Mouse (Mus musculus) heart, embryonic 14.5 days (tissue): ENCODE measurements around the gene Tssk3. TPM values are rescaled to one million over a fixed set of nuclear protein-coding genes. Genes with fewer than 3 reads are reported as not detected.

Source experiments
- ATAC-seq: fragments of 200-750 bp; cut with Nextera tagmentation; 2 replicates; pipeline ENCODE4 v1.8.0; 2017; ENCODE audit warnings: low read depth, moderate TSS enrichment; ENCODE audit not compliant: insufficient number of reproducible peaks, insufficient read depth, low FRiP score
- H3K27ac ChIP-seq, 2 experiments: fragments of 200-500 bp in 1 of 2; fragments of 300-500 bp in 1 of 2; sonication (generic) in 1 of 2; replicated peaks in 1 of 2; 2 replicates each; pipeline ENCODE4 v1.5.1; 2012 to 2014; ENCODE audit warnings: low read depth in 2 of 2, low read length in 2 of 2, control low read depth in 1 of 2, mild to moderate bottlenecking in 1 of 2, mixed read lengths in 1 of 2; ENCODE audit not compliant: control insufficient read depth in 1 of 2, insufficient read depth in 1 of 2
- H3K27me3 ChIP-seq: fragments of 300-500 bp; sonication (generic); 2 replicates; pipeline ENCODE4 v1.6.1; 2014; ENCODE audit warnings: mild to moderate bottlenecking, low read length, control low read depth; ENCODE audit not compliant: control insufficient read depth, insufficient read depth
- H3K36me3 ChIP-seq: fragments of 300-500 bp; sonication (generic); 2 replicates; pipeline ENCODE4 v1.6.1; 2014; ENCODE audit warnings: mild to moderate bottlenecking, control low read depth, low read length, mixed read lengths; ENCODE audit not compliant: control insufficient read depth, insufficient read depth
- H3K4me1 ChIP-seq, 2 experiments: fragments of 200-500 bp in 1 of 2; fragments of 300-500 bp in 1 of 2; sonication (generic) in 1 of 2; 2 replicates each; pipeline ENCODE4 v1.6.1; 2012 to 2014; ENCODE audit warnings: low read length in 2 of 2, control low read depth in 1 of 2, mixed read lengths in 1 of 2; ENCODE audit not compliant: control insufficient read depth in 2 of 2, insufficient read depth in 2 of 2
- H3K4me2 ChIP-seq: fragments of 300-500 bp; sonication (generic); 2 replicates; pipeline ENCODE4 v1.6.1; 2014; ENCODE audit warnings: mild to moderate bottlenecking, low read length
- H3K4me3 ChIP-seq, 2 experiments: fragments of 200-500 bp in 1 of 2; fragments of 300-500 bp in 1 of 2; sonication (generic) in 1 of 2; 2 replicates each; pipeline ENCODE4 v1.5.1; 2012 to 2014; ENCODE audit warnings: low read length in 2 of 2, mild to moderate bottlenecking in 2 of 2, control low read depth in 1 of 2, low read depth in 1 of 2, moderate library complexity in 1 of 2; ENCODE audit not compliant: control insufficient read depth in 1 of 2, insufficient read depth in 1 of 2
- H3K9ac ChIP-seq: fragments of 300-500 bp; sonication (generic); 2 replicates; pipeline ENCODE4 v1.6.1; 2014; ENCODE audit warnings: mild to moderate bottlenecking, low read length
- H3K9me3 ChIP-seq: fragments of 300-500 bp; sonication (generic); 2 replicates; pipeline ENCODE4 v1.6.1; 2016; ENCODE audit warnings: low read length, control low read depth; ENCODE audit not compliant: control insufficient read depth
- WGBS: fragments of 180-500 bp; shearing (Covaris S2); extraction: QIAGEN DNeasy Blood & Tissue Kit; methylation state at CpG from one replicate; pipeline ENCODE4 v1.1.7; 2014; 5-methylcytosine and 5-hydroxymethylcytosine counted together
- polyA plus RNA-seq: library from polyadenylated mRNA; unstranded; fragments of >200 nt; fragmentation: Nextera tagmentation; extraction: Ambion mirVana; gene quantifications from 2 replicates; pipeline ENCODE4 v1.2.1, GENCODE M21; 2014

The Tssk3 gene
- polyA plus RNA-seq, 1 experiment from 2014 or later = not detected

DNA sequence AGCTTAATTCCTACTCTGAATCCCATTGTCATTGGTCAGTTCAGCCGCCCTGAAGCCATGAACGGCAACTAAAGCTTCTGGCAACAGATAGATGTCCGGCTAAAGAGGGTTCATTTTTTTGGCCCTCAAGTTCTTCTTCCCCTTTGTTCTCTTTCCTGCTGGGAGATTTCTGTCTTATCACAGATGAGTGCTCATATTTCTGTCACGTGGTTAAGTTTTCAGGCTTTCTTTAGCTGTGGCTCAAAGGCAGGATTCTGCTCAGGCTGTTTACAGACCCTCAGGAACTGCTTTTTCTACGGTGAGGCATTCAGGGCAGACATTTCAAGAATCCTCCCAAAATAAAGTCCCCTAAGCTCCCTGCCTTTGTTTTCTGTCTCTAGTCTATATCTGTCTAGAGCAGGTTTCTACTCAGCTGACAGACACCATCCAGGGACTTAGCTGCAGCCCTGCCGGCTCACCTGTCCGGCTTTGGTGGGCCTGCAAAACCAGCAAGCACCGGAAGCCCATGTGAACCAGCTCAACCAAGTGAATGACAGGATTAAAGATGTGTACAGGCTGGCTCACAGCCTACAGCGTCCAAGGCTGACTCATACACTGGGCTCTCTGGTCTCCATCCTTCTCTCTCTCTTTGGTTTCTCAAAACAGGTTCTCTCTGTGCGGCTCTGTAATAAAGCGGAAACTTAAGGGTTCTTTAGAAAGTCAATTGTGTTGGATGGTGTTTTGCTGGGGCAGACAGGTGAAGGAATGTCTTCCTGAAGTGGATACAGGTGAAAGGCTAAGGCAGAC is 42.9 kb downstream of the Tssk3 start:
- no peaks in the 10 kb centered on the region for H3K27me3 ChIP-seq
- WGBS = 52% methylated on average over 11 of the region's 11 CpGs
- peak overlapping the region; percentile 63 to 72 for H3K27ac ChIP-seq
- no peak for ATAC-seq
- no peak overlapping the region for H3K4me3 ChIP-seq
- no peaks in the 10 kb centered on the region for H3K36me3 ChIP-seq
- 0 out of 2 replicates have a peak overlapping the region, but pooled peaks have one; percentile 9 for H3K4me2 ChIP-seq
- H3K4me1 ChIP-seq = peaks cover 13 to 21% of the 10 kb centered on the region in 2 experiments
- H3K9me3 ChIP-seq = no peaks in the 10 kb centered on the region
- H3K9ac ChIP-seq = no peak overlapping the region; the same call in 1 of the 2 replicates

DNA sequence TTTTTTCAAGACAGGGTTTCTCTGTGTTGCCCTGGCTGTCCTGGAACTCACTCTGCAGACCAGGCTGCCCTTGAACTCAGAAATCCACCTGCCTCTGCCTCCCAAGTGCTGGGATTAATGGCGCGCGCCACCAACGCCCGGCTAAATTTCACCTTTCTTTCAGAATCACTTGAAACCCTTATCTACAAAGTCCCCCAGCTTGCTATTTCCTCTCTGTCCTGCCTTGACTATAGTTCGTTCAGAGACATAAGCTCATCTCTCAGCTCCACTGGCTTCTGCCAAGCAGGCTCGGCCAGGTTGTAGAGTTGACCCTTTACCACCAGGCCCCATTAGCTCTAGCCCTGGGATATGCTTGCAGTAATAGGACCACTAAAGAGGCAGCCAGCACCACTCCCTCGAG is 43.5 kb downstream of the Tssk3 start:
- no peak for ATAC-seq
- WGBS = 59% methylated on average over 8 of the region's 8 CpGs
- H3K9me3 ChIP-seq = no peaks in the 10 kb centered on the region
- no peak overlapping the region for H3K4me3 ChIP-seq
- peaks cover 13 to 21% of the 10 kb centered on the region in 2 experiments for H3K4me1 ChIP-seq
- no peaks in the 10 kb centered on the region for H3K36me3 ChIP-seq
- H3K9ac ChIP-seq = no peak overlapping the region
- 0 out of 2 replicates have a peak overlapping the region, but pooled peaks have one; percentile 9 for H3K4me2 ChIP-seq
- H3K27ac ChIP-seq = peak overlapping the region; percentile 63 to 72
- H3K27me3 ChIP-seq = 0 out of 2 replicates have a peak, but pooled peaks cover under 1% of the 10 kb centered on the region

DNA sequence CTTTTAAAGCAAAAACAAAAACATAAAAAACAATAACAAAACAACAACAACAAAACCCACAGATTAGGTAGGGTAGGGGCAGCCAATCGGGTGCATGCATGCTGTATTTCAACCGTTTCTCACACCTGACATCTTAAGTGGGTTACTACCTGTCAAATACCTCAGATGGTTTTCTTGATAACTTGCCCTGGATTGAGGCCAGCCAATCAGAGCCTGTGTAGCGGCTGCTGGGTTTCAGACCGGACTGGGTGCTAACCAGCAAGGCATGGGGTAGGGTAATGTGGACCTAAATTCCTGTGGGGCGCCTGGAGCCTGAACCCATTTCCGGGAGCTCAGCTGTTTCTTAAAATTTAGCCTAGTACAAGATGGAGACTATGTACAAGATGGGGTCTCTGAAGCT is 49.7 kb downstream of the Tssk3 start:
- WGBS = 42% methylated on average over 6 of the region's 6 CpGs
- H3K36me3 ChIP-seq = no peaks in the 10 kb centered on the region
- no peak for ATAC-seq
- H3K27me3 ChIP-seq = peaks cover 24% of the 10 kb centered on the region
- H3K4me3 ChIP-seq = 0 out of 4 replicates have a peak overlapping the region, but pooled peaks of 1 of the 2 experiments have one; percentile 37
- H3K4me2 ChIP-seq = peak overlapping the region; percentile 67
- H3K9ac ChIP-seq = no peak overlapping the region
- no peaks in the 10 kb centered on the region for H3K9me3 ChIP-seq
- peaks cover 9 to 15% of the 10 kb centered on the region in 2 experiments; a peak in 3 of 4 replicates for H3K4me1 ChIP-seq
- no peak overlapping the region for H3K27ac ChIP-seq

DNA sequence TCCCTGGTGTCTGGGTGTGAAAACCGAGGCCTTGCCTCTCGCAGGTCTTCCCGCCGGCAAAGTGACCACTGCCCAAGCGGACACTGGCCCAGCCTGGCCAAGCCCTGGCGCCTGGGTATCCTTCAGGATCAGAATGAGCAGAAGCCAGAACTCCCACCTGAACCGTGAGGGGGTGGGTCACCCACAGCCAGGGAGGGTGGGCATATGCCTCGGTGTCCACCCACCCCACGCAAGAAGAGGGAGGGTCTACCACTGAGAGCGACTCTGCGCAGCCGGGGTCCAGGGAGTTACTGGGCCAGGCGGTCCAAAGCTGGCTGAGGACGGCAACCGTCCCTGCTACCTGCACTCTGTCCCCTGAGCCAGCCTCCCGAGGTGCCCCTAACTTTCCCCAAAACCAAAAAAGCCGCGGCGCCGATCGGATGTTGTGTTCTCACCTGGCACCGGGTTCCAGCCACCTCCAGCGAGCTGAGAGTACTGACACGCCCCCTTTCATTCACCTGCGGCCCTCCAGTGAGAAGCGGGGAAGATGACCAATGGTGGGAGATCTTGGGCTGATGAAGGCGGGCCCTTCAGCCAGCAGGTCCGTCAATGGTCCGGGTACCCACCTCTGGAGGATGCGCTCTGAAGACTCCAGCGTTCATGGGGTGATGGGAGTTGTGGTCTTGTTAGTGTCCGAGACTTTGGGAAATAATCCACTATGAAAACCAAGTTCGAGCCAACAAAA is 50.3 kb downstream of the Tssk3 start, which contains the start of gene Zbtb8b:
Gene Zbtb8b (minus strand): TSS at position 514 of the 724 bp plus-strand sequence.
- Histone ChIP-seq H3K9ac (peak within 1 kb of the TSS; percentile 42), H3K4me1 (peaks cover 9 to 12% of the 10 kb centered on the region in 2 experiments; a peak in 3 of 4 replicates), H3K36me3 (no peaks in the 10 kb centered on the region), H3K4me2 (peak within 1 kb of the TSS; percentile 67), H3K27me3 (peaks cover 24% of the 10 kb centered on the region), H3K27ac (no peak within 1 kb of the TSS), H3K9me3 (no peaks in the 10 kb centered on the region), H3K4me3 (peak within 1 kb of the TSS; percentile 37 to 45)
- no peak for ATAC-seq
- WGBS = 7% methylated on average over 33 of the region's 33 CpGs

Other genes starting within 250 kb of the Tssk3 start
- 1.3 and 1.4 TPM in 2 replicates for gene C77080, start 229.6 kb downstream of the Tssk3 start, polyA plus RNA-seq
- gene Sync, start 203.4 kb downstream of the Tssk3 start, polyA plus RNA-seq = 1.6 and 1.8 TPM in 2 replicates
- gene Rbbp4, start 155.7 kb downstream of the Tssk3 start, polyA plus RNA-seq = 256 and 263 TPM in 2 replicates
- gene Zbtb8os, start 155.3 kb downstream of the Tssk3 start, polyA plus RNA-seq = 45.5 and 48.1 TPM in 2 replicates
- gene Zbtb8a, start 112.9 kb downstream of the Tssk3 start, polyA plus RNA-seq = 9.0 TPM in 2 replicates
- 5.0 and 5.6 TPM in 2 replicates for gene Zbtb8b, start 50.2 kb downstream of the Tssk3 start, polyA plus RNA-seq
- 23.2 and 25.5 TPM in 2 replicates for gene Bsdc1, start 29.4 kb downstream of the Tssk3 start, polyA plus RNA-seq
- not detected in 2 replicates for gene Fam229a, start 168 bp upstream of the Tssk3 start, polyA plus RNA-seq
- gene Marcksl1, start 22.6 kb upstream of the Tssk3 start, polyA plus RNA-seq = 301 and 313 TPM in 2 replicates
- gene Hdac1, start 51.7 kb upstream of the Tssk3 start, polyA plus RNA-seq = 123 and 124 TPM in 2 replicates
- gene Lck, start 82.6 kb upstream of the Tssk3 start, polyA plus RNA-seq = 2.6 and 3.2 TPM in 2 replicates
- gene Fam167b, start 87.5 kb upstream of the Tssk3 start, polyA plus RNA-seq = 5.3 and 5.6 TPM in 2 replicates
- 192 and 207 TPM in 2 replicates for gene Eif3i, start 109.6 kb upstream of the Tssk3 start, polyA plus RNA-seq
- 158 and 179 TPM in 2 replicates for gene Tmem234, start 109.6 kb upstream of the Tssk3 start, polyA plus RNA-seq
- 1.1 and 2.6 TPM in 2 replicates for gene Dcdc2b, start 123.2 kb upstream of the Tssk3 start, polyA plus RNA-seq
- gene Iqcc, start 128.1 kb upstream of the Tssk3 start, polyA plus RNA-seq = 24.1 and 25.1 TPM in 2 replicates
- gene Ccdc28b, start 132.9 kb upstream of the Tssk3 start, polyA plus RNA-seq = 49.8 and 53.3 TPM in 2 replicates
- 51.5 and 56.4 TPM in 2 replicates for gene Txlna, start 150.0 kb upstream of the Tssk3 start, polyA plus RNA-seq
- gene Kpna6, start 181.7 kb upstream of the Tssk3 start, polyA plus RNA-seq = 11.5 and 14.2 TPM in 2 replicates
- 7.1 and 13.4 TPM in 2 replicates for gene Tmem39b, start 205.8 kb upstream of the Tssk3 start, polyA plus RNA-seq